Mouse (Mus musculus) lung, postnatal 0 days (tissue): ENCODE results near the gene Bpifa5. TPM values are rescaled to one million over a fixed set of nuclear protein-coding genes. Genes with fewer than 3 reads are reported as not detected.

Experiments
- ATAC-seq: fragments of 200-750 bp; cut with Nextera tagmentation; 2 replicates; pipeline ENCODE4 v1.8.0; 2017; ENCODE audit warnings: moderate library complexity
- DNase-seq: peaks from one replicate; pipeline ENCODE4 v3.0.0-alpha.2; 2016; ENCODE audit warnings: low spot score
- H3K27ac ChIP-seq: fragments of 300-500 bp; sonication (generic); 2 replicates; pipeline ENCODE4 v1.5.1; 2014; ENCODE audit warnings: antibody characterized with exemption, mild to moderate bottlenecking, low read length, mixed read lengths
- H3K27me3 ChIP-seq: fragments of 300-500 bp; sonication (generic); replicated peaks from 2 replicates; pipeline ENCODE4 v1.6.1; 2014; ENCODE audit warnings: low read length, mixed read lengths; ENCODE audit not compliant: insufficient read depth
- H3K36me3 ChIP-seq: fragments of 300-500 bp; sonication (generic); 2 replicates; pipeline ENCODE4 v1.6.1; 2014; ENCODE audit warnings: low read length, mixed read lengths; ENCODE audit not compliant: insufficient read depth
- H3K4me1 ChIP-seq: fragments of 300-500 bp; sonication (generic); 2 replicates; pipeline ENCODE4 v1.6.1; 2014; ENCODE audit warnings: antibody characterized with exemption, low read depth, low read length, mixed read lengths; ENCODE audit not compliant: insufficient read depth
- H3K4me2 ChIP-seq: fragments of 300-500 bp; sonication (generic); replicated peaks from 2 replicates; pipeline ENCODE4 v1.6.1; 2014; ENCODE audit warnings: low read depth, mild to moderate bottlenecking, low read length, moderate library complexity, mixed read lengths
- H3K4me3 ChIP-seq: fragments of 300-500 bp; sonication (generic); 2 replicates; pipeline ENCODE4 v1.5.1; 2014; ENCODE audit warnings: low read depth, low read length
- H3K9ac ChIP-seq: fragments of 300-500 bp; sonication (generic); replicated peaks from 2 replicates; pipeline ENCODE4 v1.6.1; 2014; ENCODE audit warnings: low read depth, mild to moderate bottlenecking
- H3K9me3 ChIP-seq: fragments of 300-500 bp; sonication (generic); 2 replicates; pipeline ENCODE4 v1.6.1; 2016; ENCODE audit warnings: low read length, mixed read lengths
- CTCF ChIP-seq: IDR thresholded peaks from 2 replicates; pipeline ENCODE4 v1.5.1; 2016; ENCODE audit warnings: antibody characterized with exemption, mild to moderate bottlenecking
- EP300 ChIP-seq: IDR thresholded peaks from 2 replicates; pipeline ENCODE4 v1.6.1; 2016; ENCODE audit warnings: antibody characterized with exemption, mild to moderate bottlenecking, control low read depth
- WGBS: fragments of 180-500 bp; shearing (Covaris S2); extraction: QIAGEN DNeasy Blood & Tissue Kit; methylation state at CpG from one replicate; pipeline ENCODE4 v1.1.7; 2014; 5-methylcytosine and 5-hydroxymethylcytosine counted together
- polyA plus RNA-seq: library from polyadenylated mRNA; unstranded; fragments of >200 nt; fragmentation: Nextera tagmentation; extraction: Ambion mirVana; gene quantifications from 2 replicates; pipeline ENCODE4 v1.2.1, GENCODE M21; 2015

Bpifa5 gene
- polyA plus RNA-seq, 1 experiment from 2014 or later = not detected

DNA sequence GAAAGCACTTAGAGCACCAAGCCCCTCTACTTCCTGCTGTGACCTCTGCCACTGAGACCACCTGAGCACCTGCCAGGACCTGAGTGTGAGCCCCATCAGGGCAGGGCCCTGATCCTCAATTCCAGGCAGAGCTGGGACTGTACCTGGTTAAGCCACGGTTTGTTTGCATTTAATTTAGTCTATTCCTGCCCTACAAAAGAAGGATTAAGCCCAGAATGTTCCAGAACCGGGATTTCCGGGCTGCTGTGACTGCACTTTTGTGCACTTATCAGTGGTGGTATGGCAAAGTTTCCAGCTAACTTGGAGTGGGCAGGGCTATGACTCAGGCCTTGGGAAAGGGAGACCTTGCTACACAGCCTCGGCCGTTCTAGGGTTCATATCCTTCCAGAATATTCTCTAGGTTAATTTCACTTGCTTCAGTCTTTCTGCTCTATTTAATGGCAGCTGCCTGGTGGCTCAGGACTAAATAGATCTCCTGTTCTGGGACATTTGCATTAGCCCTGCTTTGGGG is 31.6 kb downstream of the Bpifa5 start:
- DNase-seq (peak; percentile 27), ATAC-seq (peak; percentile 49; the same call in 1 of the 2 replicates)
- Histone ChIP-seq H3K36me3 (no peaks in the 10 kb centered on the region), H3K9ac (no peak overlapping the region), H3K4me1 (no peaks in the 10 kb centered on the region), H3K27ac (no peak overlapping the region), H3K4me3 (no peak overlapping the region), H3K27me3 (no peaks in the 10 kb centered on the region), H3K9me3 (no peaks in the 10 kb centered on the region), H3K4me2 (no peak overlapping the region)
- no peak for TF ChIP-seq CTCF
- no peak for TF ChIP-seq EP300
- WGBS = 54% methylated on average over 5 of the region's 5 CpGs

GRCm38 (mm10) chr2:154197036-154197435 is 34.6 kb downstream of the Bpifa5 start:
- Histone ChIP-seq H3K4me3 (no peak overlapping the region), H3K27me3 (no peaks in the 10 kb centered on the region), H3K9ac (no peak overlapping the region), H3K27ac (no peak overlapping the region), H3K4me2 (no peak overlapping the region), H3K36me3 (no peaks in the 10 kb centered on the region), H3K9me3 (no peaks in the 10 kb centered on the region), H3K4me1 (no peaks in the 10 kb centered on the region)
- 87% methylated on average over 9 of the region's 9 CpGs for WGBS
- no peak for ATAC-seq
- TF ChIP-seq CTCF (no peak), EP300 (no peak)
- DNase-seq = no peak

- Histone ChIP-seq H3K9ac (no peak overlapping the region), H3K27ac (no peak overlapping the region), H3K27me3 (no peaks in the 10 kb centered on the region), H3K9me3 (no peaks in the 10 kb centered on the region), H3K36me3 (no peaks in the 10 kb centered on the region), H3K4me3 (no peak overlapping the region), H3K4me2 (no peak overlapping the region), H3K4me1 (no peaks in the 10 kb centered on the region)
- no peak for DNase-seq
- ATAC-seq = no peak
- 84% methylated on average over 4 of the region's 4 CpGs for WGBS
- TF ChIP-seq CTCF (no peak), EP300 (no peak)
Measured at GRCm38 (mm10) chr2:154204630-154205029, 42.2 kb downstream of the Bpifa5 start.

- Histone ChIP-seq H3K27ac (no peak overlapping the region), H3K27me3 (no peaks in the 10 kb centered on the region), H3K4me3 (no peak overlapping the region), H3K9me3 (no peaks in the 10 kb centered on the region), H3K4me2 (no peak overlapping the region), H3K36me3 (no peaks in the 10 kb centered on the region), H3K4me1 (no peaks in the 10 kb centered on the region), H3K9ac (no peak overlapping the region)
- no peak for TF ChIP-seq EP300
- TF ChIP-seq CTCF = peak; percentile 91
- 47% methylated on average over 7 of the region's 7 CpGs for WGBS
- ATAC-seq (peak; percentile 69), DNase-seq (peak; percentile 73)
Measured at GRCm38 (mm10) chr2:154206908-154207307, 44.5 kb downstream of the Bpifa5 start.

- Histone ChIP-seq H3K27me3 (no peaks in the 10 kb centered on the region), H3K36me3 (no peaks in the 10 kb centered on the region), H3K27ac (no peak overlapping the region), H3K4me3 (no peak overlapping the region), H3K4me2 (no peak overlapping the region), H3K9me3 (no peaks in the 10 kb centered on the region), H3K4me1 (no peaks in the 10 kb centered on the region), H3K9ac (no peak overlapping the region)
- DNase-seq = peak; percentile 43
- no peak for ATAC-seq
- TF ChIP-seq EP300 (no peak), CTCF (peak; percentile 68)
- 3% methylated on average over 3 of the region's 3 CpGs for WGBS
Measured at GRCm38 (mm10) chr2:154209112-154209511, 46.7 kb downstream of the Bpifa5 start.

GRCm38 (mm10) chr2:154211121-154211520 is 48.7 kb downstream of the Bpifa5 start:
- Histone ChIP-seq H3K36me3 (no peaks in the 10 kb centered on the region), H3K4me2 (no peak overlapping the region), H3K4me3 (no peak overlapping the region), H3K27me3 (no peaks in the 10 kb centered on the region), H3K4me1 (no peaks in the 10 kb centered on the region), H3K27ac (no peak overlapping the region), H3K9me3 (no peaks in the 10 kb centered on the region), H3K9ac (no peak overlapping the region)
- 26% methylated on average over 1 of the region's 1 CpGs for WGBS
- TF ChIP-seq CTCF (no peak), EP300 (no peak)
- DNase-seq (no peak), ATAC-seq (no peak)

- no peak for ATAC-seq
- H3K27ac ChIP-seq = no peak overlapping the region
- no peaks in the 10 kb centered on the region for H3K4me1 ChIP-seq
- no peak overlapping the region for H3K4me3 ChIP-seq
- DNase-seq = no peak
- H3K9me3 ChIP-seq = no peaks in the 10 kb centered on the region
- H3K36me3 ChIP-seq = no peaks in the 10 kb centered on the region
- TF ChIP-seq CTCF = no peak
- no peak for TF ChIP-seq EP300
- no peaks in the 10 kb centered on the region for H3K27me3 ChIP-seq
- no peak overlapping the region for H3K9ac ChIP-seq
- H3K4me2 ChIP-seq = no peak overlapping the region
- WGBS = 79% methylated on average over 4 of the region's 4 CpGs
Measured at GRCm38 (mm10) chr2:154211881-154212280, 49.5 kb downstream of the Bpifa5 start.
